Mouse (Mus musculus) stomach, postnatal 0 days (tissue): ENCODE results near the gene Prr19. TPM values are rescaled to one million over a fixed set of nuclear protein-coding genes. Genes with fewer than 3 reads are reported as not detected.

Experiments used
- ATAC-seq: fragments of 200-750 bp; cut with Nextera tagmentation; 2 replicates; pipeline ENCODE4 v1.8.0; 2017; ENCODE audit not compliant: low FRiP score, low TSS enrichment
- DNase-seq: peaks from one replicate; pipeline ENCODE4 v3.0.0-alpha.2; 2016; ENCODE audit warnings: low spot score
- H3K27ac ChIP-seq: fragments of 300-500 bp; sonication (generic); replicated peaks from 2 replicates; pipeline ENCODE4 v1.5.1; 2014; ENCODE audit warnings: mild to moderate bottlenecking, control low read depth
- H3K27me3 ChIP-seq: fragments of 300-500 bp; sonication (generic); 2 replicates; pipeline ENCODE4 v1.6.1; 2014; ENCODE audit warnings: low read length; ENCODE audit not compliant: control insufficient read depth, insufficient read depth
- H3K36me3 ChIP-seq: fragments of 300-500 bp; sonication (generic); 2 replicates; pipeline ENCODE4 v1.6.1; 2014; ENCODE audit warnings: low read length, mixed read lengths; ENCODE audit not compliant: control insufficient read depth, insufficient read depth
- H3K4me1 ChIP-seq: fragments of 300-500 bp; sonication (generic); replicated peaks from 2 replicates; pipeline ENCODE4 v1.6.1; 2014; ENCODE audit warnings: antibody characterized with exemption; ENCODE audit not compliant: control insufficient read depth, insufficient read depth
- H3K4me2 ChIP-seq: fragments of 300-500 bp; sonication (generic); replicated peaks from 2 replicates; pipeline ENCODE4 v1.6.1; 2014; ENCODE audit warnings: low read depth, mild to moderate bottlenecking, control low read depth, moderate library complexity
- H3K4me3 ChIP-seq: fragments of 300-500 bp; sonication (generic); 2 replicates; pipeline ENCODE4 v1.5.1; 2014; ENCODE audit warnings: low read depth, low read length, control low read depth
- H3K9ac ChIP-seq: fragments of 300-500 bp; sonication (generic); 2 replicates; pipeline ENCODE4 v1.6.1; 2014; ENCODE audit warnings: mild to moderate bottlenecking, low read length, control low read depth, mixed read lengths
- H3K9me3 ChIP-seq: fragments of 300-500 bp; sonication (generic); 2 replicates; pipeline ENCODE4 v1.6.1; 2016; ENCODE audit warnings: low read length; ENCODE audit not compliant: control insufficient read depth
- CTCF ChIP-seq: IDR thresholded peaks from 2 replicates; pipeline ENCODE4 v1.5.1; 2016; ENCODE audit warnings: antibody characterized with exemption, low read depth, mild to moderate bottlenecking, moderate library complexity
- EP300 ChIP-seq: optimal IDR thresholded peaks from 2 replicates; pipeline ENCODE3; 2016; ENCODE audit warnings: antibody characterized with exemption
- WGBS: fragments of 180-500 bp; shearing (Covaris S2); extraction: QIAGEN DNeasy Blood & Tissue Kit; methylation state at CpG from one replicate; pipeline ENCODE4 v1.1.7; 2014; 5-methylcytosine and 5-hydroxymethylcytosine counted together
- polyA plus RNA-seq: library from polyadenylated mRNA; unstranded; fragments of >200 nt; fragmentation: Nextera tagmentation; extraction: Ambion mirVana; gene quantifications from 2 replicates; pipeline ENCODE4 v1.2.1, GENCODE M21; 2015

Gene Prr19
- polyA plus RNA-seq, 1 experiment from 2014 or later = 0.07 TPM

- Histone ChIP-seq H3K9me3 (no peaks in the 10 kb centered on the region), H3K9ac (peak overlapping the region; percentile 76), H3K36me3 (peaks cover 21% of the 10 kb centered on the region), H3K27me3 (no peaks in the 10 kb centered on the region), H3K4me2 (peak overlapping the region; percentile 88), H3K4me3 (peak overlapping the region; percentile 71), H3K4me1 (peaks cover 22% of the 10 kb centered on the region), H3K27ac (peak overlapping the region; percentile 98)
- under 1% methylated on average over 55 of the region's 108 CpGs for WGBS
- DNase-seq = peak; percentile 99
- peak; percentile 84 for ATAC-seq
- no peak for TF ChIP-seq EP300
- peak; percentile 21 for TF ChIP-seq CTCF
Observed at GRCm38 (mm10) chr7:25281734-25282601, 19.2 kb upstream of the Prr19 start.

DNA sequence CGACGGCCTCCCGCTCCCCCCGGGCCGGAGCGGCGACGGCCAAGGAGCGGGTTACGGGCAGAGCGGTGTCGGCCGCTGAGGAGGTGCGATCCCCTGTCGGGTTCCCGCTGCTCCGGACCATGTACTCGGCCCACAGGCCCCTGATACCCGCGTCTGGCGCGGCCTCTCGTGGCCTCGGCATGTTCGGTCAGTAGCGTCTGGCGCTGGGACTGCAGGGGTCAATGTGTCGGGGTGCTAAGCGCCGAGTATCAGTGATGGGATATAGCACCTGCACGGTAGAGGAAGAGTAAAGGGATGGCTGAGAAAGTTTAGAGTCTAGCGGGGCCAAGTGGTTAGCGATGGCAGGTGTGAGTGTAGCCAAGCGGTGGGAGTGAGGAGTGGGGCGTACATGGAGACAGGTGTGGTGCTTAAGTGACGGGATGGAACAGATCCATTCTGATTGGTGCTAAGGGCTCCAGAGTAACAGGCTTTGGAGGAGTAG, 18.4 kb upstream of the Prr19 start:
- Histone ChIP-seq H3K9ac (peak overlapping the region; percentile 76), H3K27ac (peak overlapping the region; percentile 95), H3K4me3 (peak overlapping the region; percentile 71), H3K4me2 (peak overlapping the region; percentile 88), H3K4me1 (peaks cover 22% of the 10 kb centered on the region), H3K36me3 (peaks cover 28% of the 10 kb centered on the region), H3K9me3 (no peaks in the 10 kb centered on the region), H3K27me3 (no peaks in the 10 kb centered on the region)
- peak; percentile 61 for DNase-seq
- ATAC-seq = no peak
- WGBS = under 1% methylated on average over 33 of the region's 36 CpGs
- TF ChIP-seq CTCF (peak; percentile 42), EP300 (no peak)

DNA sequence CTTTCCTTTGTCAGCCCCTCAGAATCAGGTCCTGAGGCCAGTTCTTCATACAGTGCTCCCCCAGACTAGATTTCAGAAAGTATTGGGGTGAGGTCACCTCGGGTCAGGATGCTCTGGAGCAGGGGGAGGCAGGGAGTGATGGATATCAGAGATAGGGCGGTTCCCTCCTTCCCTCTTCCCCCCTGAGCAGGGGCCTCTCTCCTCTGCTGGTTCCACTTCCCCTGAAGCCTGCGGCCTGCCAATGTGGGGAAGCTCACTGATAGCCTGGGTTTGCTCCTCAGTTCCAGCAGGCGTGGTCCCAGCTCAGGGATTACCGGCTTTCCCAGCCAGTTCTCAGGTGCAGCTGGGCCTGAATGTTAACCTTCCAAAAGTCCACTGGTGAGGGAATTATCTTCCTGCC, 17.6 kb upstream of the Prr19 start:
- DNase-seq = peak; percentile 31
- H3K9ac ChIP-seq = peak overlapping the region; percentile 76; the same call in 1 of the 2 replicates
- H3K27ac ChIP-seq = peak overlapping the region; percentile 45

GRCm38 (mm10) chr7:25284171-25284570, 17.0 kb upstream of the Prr19 start:
- ATAC-seq = no peak
- Histone ChIP-seq H3K27me3 (no peaks in the 10 kb centered on the region), H3K27ac (no peak overlapping the region), H3K4me3 (no peak overlapping the region), H3K4me2 (peak overlapping the region; percentile 88), H3K9me3 (no peaks in the 10 kb centered on the region), H3K9ac (peak overlapping the region; percentile 76; the same call in 1 of the 2 replicates), H3K36me3 (peaks cover 42% of the 10 kb centered on the region), H3K4me1 (peaks cover 22% of the 10 kb centered on the region)
- 52% methylated on average over 2 of the region's 2 CpGs for WGBS
- no peak for DNase-seq
- TF ChIP-seq EP300 (no peak), CTCF (no peak)

More for the DNA sequence above, 17.6 kb upstream of the Prr19 start:
- 7% methylated on average over 5 of the region's 5 CpGs for WGBS
- Histone ChIP-seq H3K4me3 (peak overlapping the region; percentile 71), H3K4me2 (peak overlapping the region; percentile 88), H3K4me1 (peaks cover 22% of the 10 kb centered on the region), H3K9me3 (no peaks in the 10 kb centered on the region), H3K36me3 (peaks cover 37% of the 10 kb centered on the region), H3K27me3 (no peaks in the 10 kb centered on the region)
- ATAC-seq = no peak
- TF ChIP-seq CTCF = no peak
- no peak for TF ChIP-seq EP300

GRCm38 (mm10) chr7:25284766-25285165, 16.4 kb upstream of the Prr19 start:
- H3K4me3 ChIP-seq = no peak overlapping the region
- H3K36me3 ChIP-seq = peaks cover 47% of the 10 kb centered on the region
- H3K4me2 ChIP-seq = no peak overlapping the region
- 0 out of 2 replicates have a peak overlapping the region, but pooled peaks have one; percentile 8 for H3K27ac ChIP-seq
- no peak overlapping the region for H3K9ac ChIP-seq
- peaks cover 22% of the 10 kb centered on the region for H3K4me1 ChIP-seq
- 47% methylated on average over 5 of the region's 5 CpGs for WGBS
- TF ChIP-seq EP300 (no peak), CTCF (no peak)
- no peak for DNase-seq
- no peak for ATAC-seq
- H3K9me3 ChIP-seq = no peaks in the 10 kb centered on the region
- H3K27me3 ChIP-seq = no peaks in the 10 kb centered on the region
